Mouse (Mus musculus) megakaryocyte, adult 5-6 weeks (primary cell): ENCODE measurements around the gene Arhgdib. TPM values are rescaled to one million over a fixed set of nuclear protein-coding genes. Genes with fewer than 3 reads are reported as not detected.
"Not testable (repeated sequence)": the region's sequence is repeated elsewhere in the genome, so short reads cannot be mapped to it uniquely, and the experiment has no call there.

Experiments
- ATAC-seq: 2 replicates; pipeline ENCODE4 v1.8.0; 2016; ENCODE audit warnings: mild to moderate bottlenecking, inconsistent platforms; ENCODE audit not compliant: poor library complexity, severe bottlenecking
- total RNA-seq, 2 experiments: library from RNA; stranded (forward) in 1 of 2; stranded (reverse) in 1 of 2; fragments of 153-499, 151-499 nt in 1 of 2; fragments of 221-1000, 200-1000 nt in 1 of 2; gene quantifications; 2 replicates each; pipeline versions ENCODE4 v1.2.3 to v1.2.4; 2015 to 2017

Arhgdib gene
- total RNA-seq, 2 experiments from 2014 or later = 1,567 to 3,668 TPM

DNA sequence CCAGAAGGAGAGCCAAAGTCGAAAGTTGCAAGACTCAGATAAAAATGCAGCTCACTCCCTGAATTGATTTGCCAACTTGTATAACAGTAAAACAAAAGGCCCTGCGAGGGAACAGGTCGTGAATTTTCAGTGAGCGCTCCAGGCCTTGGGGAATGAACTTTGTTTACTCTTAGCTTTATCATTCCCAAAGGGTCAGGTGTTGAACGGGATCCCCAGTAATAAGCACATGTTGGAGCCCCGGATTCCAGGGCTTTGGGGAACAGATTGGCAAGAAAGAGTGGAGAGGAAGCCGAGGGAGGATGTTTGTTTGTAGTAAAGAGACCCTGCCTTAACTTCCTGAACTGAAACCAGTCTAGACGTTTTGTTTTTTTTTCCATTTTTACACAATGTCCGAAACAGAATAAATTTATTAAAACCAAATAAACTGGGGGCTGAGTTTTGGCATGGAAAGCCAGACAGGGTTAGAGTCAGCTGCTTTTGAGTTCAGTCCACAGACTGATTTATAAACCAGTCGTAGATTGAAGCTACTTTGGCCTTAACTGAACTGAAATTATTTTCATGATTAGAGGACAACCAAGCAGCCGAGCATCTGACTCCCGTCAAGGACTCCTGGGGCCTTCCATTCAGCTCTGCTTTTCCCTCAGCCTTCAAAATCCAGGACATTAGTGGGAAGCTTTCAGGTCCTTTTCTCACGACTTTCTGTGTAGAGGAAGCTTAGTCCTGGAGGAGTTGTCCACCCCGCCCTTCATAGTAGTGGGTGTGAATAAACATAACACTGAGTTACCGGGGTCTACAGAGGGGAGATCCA, 47.0 kb downstream of the Arhgdib start:
- ATAC-seq = no peak

DNA sequence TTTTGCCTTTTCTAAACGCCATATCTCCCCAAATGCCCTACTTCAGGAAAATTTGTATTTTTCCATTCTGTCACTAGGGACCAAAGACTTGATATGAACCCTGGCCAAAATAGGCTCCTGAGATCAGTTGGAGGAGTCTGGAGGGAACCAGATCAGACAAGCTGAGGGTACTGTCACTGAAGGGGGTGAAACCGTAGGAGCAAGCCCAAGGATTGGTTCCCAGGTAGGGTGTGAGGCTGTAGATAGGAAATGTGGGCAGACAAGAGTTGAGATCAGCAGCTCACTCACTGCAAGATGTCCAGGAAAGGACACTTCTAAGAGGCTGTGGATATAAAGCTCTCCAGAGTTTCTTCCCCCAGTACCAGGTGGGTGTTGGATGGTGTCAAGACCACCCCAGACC, 49.7 kb downstream of the Arhgdib start:
- ATAC-seq = no peak

DNA sequence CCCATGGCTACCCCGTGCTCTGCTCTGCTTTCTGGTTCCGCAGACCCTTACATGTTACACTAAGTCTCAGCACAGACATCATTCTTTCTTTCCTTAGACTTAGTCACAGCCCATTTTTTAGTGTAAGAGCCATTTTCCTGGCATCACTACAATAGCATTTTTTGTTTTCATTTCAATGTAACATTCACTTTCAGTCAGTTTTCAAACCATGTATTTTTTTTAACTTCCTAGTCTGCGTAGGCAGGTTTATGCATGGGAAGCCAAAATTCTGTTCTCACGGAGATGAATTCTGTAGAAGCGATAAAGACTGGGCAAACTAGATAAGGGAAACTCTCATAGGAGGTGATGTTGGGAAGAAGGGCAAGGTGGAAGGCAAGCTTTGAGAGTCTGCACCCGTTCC, 52.1 kb downstream of the Arhgdib start:
- no peak for ATAC-seq

DNA sequence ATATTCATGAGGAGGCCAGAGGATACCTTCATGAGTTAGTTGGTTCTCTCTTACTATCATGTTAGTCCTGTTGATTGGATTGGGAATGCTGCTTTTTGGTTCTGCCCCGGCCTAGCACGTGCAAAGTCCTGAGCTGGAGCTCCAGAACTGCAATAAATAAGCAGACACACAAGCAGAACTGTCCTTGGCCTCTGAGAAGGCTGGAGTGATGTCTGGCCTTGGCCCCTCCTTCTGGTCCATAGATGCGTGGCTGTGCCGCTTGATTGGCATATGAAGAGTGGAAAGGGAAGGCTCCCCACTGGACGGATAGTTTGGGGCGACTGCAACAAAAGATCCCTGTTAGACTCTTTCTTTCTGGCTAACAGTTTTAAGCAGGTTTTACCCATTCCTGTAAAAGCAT, 52.6 kb downstream of the Arhgdib start:
- no peak for ATAC-seq

DNA sequence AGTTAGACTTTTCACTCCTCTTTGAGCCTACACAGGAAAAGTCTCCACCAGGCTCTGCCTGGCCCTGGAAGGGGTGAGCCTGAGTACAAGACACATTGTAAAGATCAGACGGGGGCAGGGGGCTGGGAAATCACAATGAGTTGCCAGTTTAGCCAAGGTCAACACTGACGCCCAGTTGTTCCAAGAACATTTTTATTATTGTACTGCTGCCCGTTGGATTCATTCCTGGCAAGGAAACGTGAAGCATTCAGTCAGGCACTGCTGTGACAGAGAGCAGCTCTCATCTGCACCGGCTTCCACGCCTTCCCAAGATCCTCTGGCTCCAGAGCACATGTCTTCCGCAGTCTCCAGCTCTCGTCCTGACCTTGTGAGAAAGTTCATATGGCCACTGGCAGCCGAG, 53.8 kb downstream of the Arhgdib start:
- no peak for ATAC-seq

DNA sequence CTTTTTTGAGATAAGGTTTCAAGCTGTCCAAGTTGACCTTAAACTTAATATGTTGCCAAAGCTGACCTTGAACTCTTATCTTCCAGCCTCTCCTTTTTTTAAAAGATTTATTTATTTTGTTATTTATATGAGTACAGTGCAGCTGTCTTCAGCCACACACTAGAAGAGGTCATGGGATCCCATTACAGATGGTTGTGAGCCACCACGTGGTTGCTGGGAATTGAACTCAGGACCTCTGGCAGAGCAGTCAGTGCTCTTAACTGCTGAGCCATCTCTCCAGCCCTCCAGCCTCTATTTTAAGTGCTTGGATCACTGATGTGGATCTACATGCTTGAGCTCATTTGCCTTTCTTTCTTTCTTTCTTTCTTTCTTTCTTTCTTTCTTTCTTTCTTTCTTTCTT, 56.9 kb downstream of the Arhgdib start:
- not testable (repeated sequence) for ATAC-seq

DNA sequence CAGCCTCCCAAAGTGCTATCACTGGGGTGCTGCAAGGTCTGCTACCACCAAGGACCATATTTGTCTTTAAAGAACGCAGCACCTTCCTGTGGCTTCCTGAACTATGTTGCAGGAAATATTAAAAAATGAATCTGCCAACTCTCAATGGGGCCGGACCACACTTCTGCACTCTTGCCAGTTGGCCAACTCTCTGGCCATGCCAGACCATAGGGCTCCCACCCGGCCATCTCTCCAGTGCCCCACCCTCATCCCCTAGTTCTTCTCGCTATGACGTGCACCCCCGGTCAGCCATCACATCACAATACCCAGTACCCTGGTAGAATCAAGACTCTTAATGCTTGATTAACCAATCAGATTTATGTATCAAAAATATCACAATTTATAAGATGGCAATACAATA, 57.7 kb downstream of the Arhgdib start:
- ATAC-seq = no peak

DNA sequence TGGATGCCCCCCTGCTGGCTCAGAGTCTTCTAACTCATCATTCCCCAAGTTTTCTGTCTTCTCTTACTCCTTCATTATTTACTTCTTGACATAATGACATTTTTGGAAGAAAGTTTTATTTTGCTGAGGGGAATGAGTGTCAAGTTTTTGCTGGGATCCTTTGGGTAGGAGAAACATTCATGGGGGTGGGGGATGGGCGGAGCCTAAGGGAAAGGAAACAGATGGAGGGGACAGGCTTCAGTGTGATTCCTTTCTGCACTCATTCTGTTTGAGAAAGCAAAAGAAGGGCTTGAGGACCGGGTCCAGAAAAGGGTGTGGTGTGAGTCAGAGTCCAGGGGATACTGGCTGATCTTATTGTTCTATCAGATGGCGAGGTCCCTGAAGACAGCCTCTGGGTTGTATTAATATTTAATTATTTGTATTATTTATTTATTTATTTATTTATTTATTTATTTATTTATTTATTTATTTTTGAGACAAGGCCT, 58.2 kb downstream of the Arhgdib start:
- ATAC-seq = no peak

DNA sequence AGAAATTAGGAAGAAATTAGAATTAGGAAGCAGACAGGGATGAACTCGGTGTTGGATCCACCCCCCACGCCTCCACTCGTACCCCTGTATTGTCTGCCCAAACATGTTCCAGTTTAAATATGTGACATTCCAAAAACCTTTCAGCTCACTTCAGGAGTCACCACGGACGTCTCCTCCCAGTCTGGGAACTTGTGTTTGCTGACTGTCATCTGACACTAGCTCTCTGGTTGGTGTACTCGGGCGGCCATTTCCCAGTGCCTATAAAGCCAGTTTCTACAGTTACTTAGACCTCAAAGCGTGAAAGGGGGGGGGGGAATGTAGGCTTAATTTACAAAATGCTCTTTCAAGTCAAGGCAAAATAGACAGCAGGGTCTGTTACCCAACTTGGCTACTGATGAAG, 60.0 kb downstream of the Arhgdib start:
- ATAC-seq = no peak

DNA sequence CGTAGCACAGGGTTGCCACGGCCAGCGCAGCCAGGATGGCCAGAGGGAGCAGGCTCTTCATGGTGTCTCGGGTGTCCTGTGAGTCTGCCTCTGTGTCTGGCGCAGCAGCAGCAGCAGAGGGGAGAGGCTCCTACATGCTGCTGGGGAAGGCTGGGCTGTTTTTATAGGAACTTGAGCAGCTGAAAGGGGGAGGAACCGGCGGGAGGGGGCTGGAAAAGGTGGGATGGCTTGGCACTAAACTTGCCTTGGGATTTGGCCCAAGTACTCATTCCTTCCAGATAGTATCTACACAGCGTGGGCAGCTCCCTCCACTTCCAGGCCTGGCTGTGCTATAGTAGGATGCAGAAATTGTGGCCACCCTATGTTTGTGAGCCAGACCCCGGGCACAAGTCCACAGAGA, 66.0 kb downstream of the Arhgdib start, which contains the start of gene Mgp:
Mgp (minus strand) TSS at position 154 of the 400 bp plus-strand sequence.
- no peak for ATAC-seq

DNA sequence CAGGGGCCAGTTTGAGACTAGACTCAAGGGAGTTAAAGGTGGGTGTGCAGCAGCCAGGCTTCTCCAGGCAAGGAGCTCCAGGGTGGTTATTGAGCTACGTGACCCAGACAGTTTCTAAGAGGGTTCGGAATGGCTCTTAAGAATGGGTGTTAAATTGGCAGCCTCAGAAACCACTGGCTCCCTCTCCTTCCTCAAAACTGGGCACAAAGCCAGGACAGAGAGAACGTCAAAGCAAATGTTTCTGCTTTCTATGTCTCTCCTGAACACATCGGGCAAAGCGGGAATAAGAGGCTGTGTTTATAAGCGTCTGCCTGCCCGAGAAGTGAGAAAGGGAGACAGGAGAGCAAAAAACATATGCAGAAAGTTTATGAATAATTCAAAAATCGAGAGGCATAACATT, 67.1 kb downstream of the Arhgdib start:
- ATAC-seq = no peak

Other genes with a start within 250 kb of the Arhgdib start
- 0.27 TPM in 1 of 2 replicates, not detected in the other for gene Gucy2c, start 160.1 kb downstream of the Arhgdib start, total RNA-seq (2015)
- gene Gucy2c, start 160.1 kb downstream of the Arhgdib start, total RNA-seq (2017) = 0.11 TPM in 1 of 2 replicates, not detected in the other
- gene Hist4h4, start 137.5 kb downstream of the Arhgdib start, total RNA-seq (2015) = 17.5 and 18.6 TPM in 2 replicates
- 27.1 and 30.5 TPM in 2 replicates for gene Hist4h4, start 137.5 kb downstream of the Arhgdib start, total RNA-seq (2017)
- gene H2afj, start 133.7 kb downstream of the Arhgdib start, total RNA-seq (2015) = 45.2 and 62.1 TPM in 2 replicates
- gene H2afj, start 133.7 kb downstream of the Arhgdib start, total RNA-seq (2017) = 40.5 and 48.4 TPM in 2 replicates
- gene BC049715, start 114.3 kb downstream of the Arhgdib start, total RNA-seq (2015) = 0.45 and 1.0 TPM in 2 replicates
- gene BC049715, start 114.3 kb downstream of the Arhgdib start, total RNA-seq (2017) = 1.1 and 1.3 TPM in 2 replicates
- gene Wbp11, start 113.7 kb downstream of the Arhgdib start, total RNA-seq (2015) = 70.9 and 71.0 TPM in 2 replicates
- gene Wbp11, start 113.7 kb downstream of the Arhgdib start, total RNA-seq (2017) = 35.1 and 42.6 TPM in 2 replicates
- gene Smco3, start 106.4 kb downstream of the Arhgdib start, total RNA-seq (2015) = 0.21 and 0.51 TPM in 2 replicates
- gene Smco3, start 106.4 kb downstream of the Arhgdib start, total RNA-seq (2017) = 0.26 and 0.49 TPM in 2 replicates
- gene Art4, start 84.2 kb downstream of the Arhgdib start, total RNA-seq (2015) = 0.31 TPM in 1 of 2 replicates, not detected in the other
- gene Art4, start 84.2 kb downstream of the Arhgdib start, total RNA-seq (2017) = 0.18 and 0.94 TPM in 2 replicates
- 0.42 and 1.5 TPM in 2 replicates for gene Mgp, start 66.1 kb downstream of the Arhgdib start, total RNA-seq (2015)
- gene Mgp, start 66.1 kb downstream of the Arhgdib start, total RNA-seq (2017) = not detected in 2 replicates
- 1.6 and 3.5 TPM in 2 replicates for gene Erp27, start 19.7 kb downstream of the Arhgdib start, total RNA-seq (2015)
- 1.6 and 4.7 TPM in 2 replicates for gene Erp27, start 19.7 kb downstream of the Arhgdib start, total RNA-seq (2017)
- 0.02 and 0.04 TPM in 2 replicates for gene Pde6h, start 18.1 kb downstream of the Arhgdib start, total RNA-seq (2015)
- 0.11 and 0.16 TPM in 2 replicates for gene Pde6h, start 18.1 kb downstream of the Arhgdib start, total RNA-seq (2017)
- gene Rerg, start 228.6 kb upstream of the Arhgdib start, total RNA-seq (2015) = not detected in 2 replicates
- gene Rerg, start 228.6 kb upstream of the Arhgdib start, total RNA-seq (2017) = not detected in 2 replicates